Mouse (Mus musculus): ENCODE results near the gene Zfp316. TPM values are rescaled to one million over a fixed set of nuclear protein-coding genes. Genes with fewer than 3 reads are reported as not detected.

Gene Zfp316
- polyA plus RNA-seq, 1 experiment, result 4.5 TPM

- no peaks in the 10 kb centered on the region; the same call in 1 of the 2 replicates for H3K27me3 ChIP-seq (replicated peaks; ENCODE audit: control insufficient read depth, insufficient read depth, low read length)
- H3K4me1 ChIP-seq (ENCODE audit: control insufficient read depth, insufficient read depth, low read length), result no peaks in the 10 kb centered on the region
- no peak overlapping the region for H3K27ac ChIP-seq (ENCODE audit: insufficient read depth, low read depth, low read length)
Measured at GRCm38 (mm10) chr5:143287774-143288328, 18.0 kb upstream of the Zfp316 start.

GRCm38 (mm10) chr5:143284762-143285161 is 14.9 kb upstream of the Zfp316 start:
- TF ChIP-seq CTCF (conservative IDR thresholded peaks at IDR 0.05; ENCODE audit: insufficient read depth, insufficient read length, low read depth, low read length) (peak; percentile 55), POLR2A (IDR thresholded peaks at IDR 0.05; ENCODE audit: low read depth, low read length) (no peak)
- Histone ChIP-seq H3K36me3 (ENCODE audit: control insufficient read depth, insufficient read depth, low read length) (no peaks in the 10 kb centered on the region), H3K27ac (ENCODE audit: insufficient read depth, low read depth, low read length) (no peak overlapping the region), H3K4me3 (ENCODE audit: insufficient read depth, low read depth, low read length) (no peak overlapping the region), H3K4me1 (ENCODE audit: control insufficient read depth, insufficient read depth, low read length) (no peaks in the 10 kb centered on the region), H3K27me3 (replicated peaks; ENCODE audit: control insufficient read depth, insufficient read depth, low read length) (no peaks in the 10 kb centered on the region; the same call in 1 of the 2 replicates)
- 50% methylated on average over 6 of the region's 6 CpGs for WGBS
- DNase-seq, result peak; percentile 14

More at GRCm38 (mm10) chr5:143287774-143288328, 18.0 kb upstream of the Zfp316 start:
- no peak for DNase-seq
- 15% methylated on average over 48 of the region's 48 CpGs for WGBS
- H3K4me3 ChIP-seq (ENCODE audit: insufficient read depth, low read depth, low read length), result peak overlapping the region; percentile 10; the same call in 1 of the 2 replicates
- TF ChIP-seq CTCF (conservative IDR thresholded peaks at IDR 0.05; ENCODE audit: insufficient read depth, insufficient read length, low read depth, low read length), result no peak
- TF ChIP-seq POLR2A (IDR thresholded peaks at IDR 0.05; ENCODE audit: low read depth, low read length), result no peak
- H3K36me3 ChIP-seq (ENCODE audit: control insufficient read depth, insufficient read depth, low read length), result no peaks in the 10 kb centered on the region

- no peaks in the 10 kb centered on the region for H3K36me3 ChIP-seq (ENCODE audit: control insufficient read depth, insufficient read depth, low read length)
- DNase-seq, result no peak
- 29% methylated on average over 10 of the region's 10 CpGs for WGBS
- H3K27ac ChIP-seq (ENCODE audit: insufficient read depth, low read depth, low read length), result no peak overlapping the region
- no peaks in the 10 kb centered on the region for H3K4me1 ChIP-seq (ENCODE audit: control insufficient read depth, insufficient read depth, low read length)
- TF ChIP-seq CTCF (conservative IDR thresholded peaks at IDR 0.05; ENCODE audit: insufficient read depth, insufficient read length, low read depth, low read length), result no peak
- TF ChIP-seq POLR2A (IDR thresholded peaks at IDR 0.05; ENCODE audit: low read depth, low read length), result no peak
- H3K27me3 ChIP-seq (replicated peaks; ENCODE audit: control insufficient read depth, insufficient read depth, low read length), result no peaks in the 10 kb centered on the region
- no peak overlapping the region for H3K4me3 ChIP-seq (ENCODE audit: insufficient read depth, low read depth, low read length)
Measured at GRCm38 (mm10) chr5:143279247-143279646, 9.4 kb upstream of the Zfp316 start.

GRCm38 (mm10) chr5:143275761-143276160 is 5.9 kb upstream of the Zfp316 start:
- Histone ChIP-seq H3K4me1 (ENCODE audit: control insufficient read depth, insufficient read depth, low read length) (no peaks in the 10 kb centered on the region), H3K36me3 (ENCODE audit: control insufficient read depth, insufficient read depth, low read length) (no peaks in the 10 kb centered on the region), H3K27ac (ENCODE audit: insufficient read depth, low read depth, low read length) (no peak overlapping the region), H3K27me3 (replicated peaks; ENCODE audit: control insufficient read depth, insufficient read depth, low read length) (no peaks in the 10 kb centered on the region), H3K4me3 (ENCODE audit: insufficient read depth, low read depth, low read length) (no peak overlapping the region)
- TF ChIP-seq POLR2A (IDR thresholded peaks at IDR 0.05; ENCODE audit: low read depth, low read length), result no peak
- no peak for TF ChIP-seq CTCF (conservative IDR thresholded peaks at IDR 0.05; ENCODE audit: insufficient read depth, insufficient read length, low read depth, low read length)
- no peak for DNase-seq
- 37% methylated on average over 5 of the region's 5 CpGs for WGBS

- DNase-seq, result no peak
- Histone ChIP-seq H3K4me3 (ENCODE audit: insufficient read depth, low read depth, low read length) (no peak overlapping the region), H3K36me3 (ENCODE audit: control insufficient read depth, insufficient read depth, low read length) (no peaks in the 10 kb centered on the region), H3K27ac (ENCODE audit: insufficient read depth, low read depth, low read length) (no peak overlapping the region), H3K27me3 (replicated peaks; ENCODE audit: control insufficient read depth, insufficient read depth, low read length) (no peaks in the 10 kb centered on the region), H3K4me1 (ENCODE audit: control insufficient read depth, insufficient read depth, low read length) (no peaks in the 10 kb centered on the region)
- 90% methylated on average over 16 of the region's 16 CpGs for WGBS
- no peak for TF ChIP-seq POLR2A (IDR thresholded peaks at IDR 0.05; ENCODE audit: low read depth, low read length)
- no peak for TF ChIP-seq CTCF (conservative IDR thresholded peaks at IDR 0.05; ENCODE audit: insufficient read depth, insufficient read length, low read depth, low read length)
Measured at GRCm38 (mm10) chr5:143272540-143273330, 2.9 kb upstream of the Zfp316 start.

- H3K36me3 ChIP-seq (ENCODE audit: control insufficient read depth, insufficient read depth, low read length), result no peaks in the 10 kb centered on the region
- TF ChIP-seq CTCF (conservative IDR thresholded peaks at IDR 0.05; ENCODE audit: insufficient read depth, insufficient read length, low read depth, low read length) (no peak), POLR2A (IDR thresholded peaks at IDR 0.05; ENCODE audit: low read depth, low read length) (no peak)
- 63% methylated on average over 3 of the region's 3 CpGs for WGBS
- H3K4me3 ChIP-seq (ENCODE audit: insufficient read depth, low read depth, low read length), result no peak overlapping the region
- no peaks in the 10 kb centered on the region for H3K4me1 ChIP-seq (ENCODE audit: control insufficient read depth, insufficient read depth, low read length)
- no peaks in the 10 kb centered on the region for H3K27me3 ChIP-seq (replicated peaks; ENCODE audit: control insufficient read depth, insufficient read depth, low read length)
- no peak overlapping the region for H3K27ac ChIP-seq (ENCODE audit: insufficient read depth, low read depth, low read length)
- DNase-seq, result no peak
Measured at GRCm38 (mm10) chr5:143272108-143272507, 2.3 kb upstream of the Zfp316 start.

GRCm38 (mm10) chr5:143271642-143272041 is 1.8 kb upstream of the Zfp316 start:
- no peak for TF ChIP-seq POLR2A (IDR thresholded peaks at IDR 0.05; ENCODE audit: low read depth, low read length)
- TF ChIP-seq CTCF (conservative IDR thresholded peaks at IDR 0.05; ENCODE audit: insufficient read depth, insufficient read length, low read depth, low read length), result no peak
- 87% methylated on average over 6 of the region's 6 CpGs for WGBS
- no peaks in the 10 kb centered on the region for H3K27me3 ChIP-seq (replicated peaks; ENCODE audit: control insufficient read depth, insufficient read depth, low read length)
- no peaks in the 10 kb centered on the region for H3K4me1 ChIP-seq (ENCODE audit: control insufficient read depth, insufficient read depth, low read length)
- no peak overlapping the region for H3K27ac ChIP-seq (ENCODE audit: insufficient read depth, low read depth, low read length)
- DNase-seq, result no peak
- H3K4me3 ChIP-seq (ENCODE audit: insufficient read depth, low read depth, low read length), result no peak overlapping the region
- no peaks in the 10 kb centered on the region for H3K36me3 ChIP-seq (ENCODE audit: control insufficient read depth, insufficient read depth, low read length)
